Mouse (Mus musculus): ENCODE measurements around the gene AI481877. TPM values are rescaled to one million over a fixed set of nuclear protein-coding genes. Genes with fewer than 3 reads are reported as not detected.
A peak's percentile ranks its signal among the peaks of the same experiment; 100 is the strongest.

The AI481877 gene
- total RNA-seq, 4 experiments from 2014 or later = 0.14 TPM; not detected in 3

GRCm38 (mm10) chr4:59125053-59125452 is 13.7 kb downstream of the AI481877 start:
- DNase-seq (ENCODE audit: low spot score in 2 of 2) = no peak

GRCm38 (mm10) chr4:59123557-59123956 is 15.2 kb downstream of the AI481877 start:
- no peak for DNase-seq (ENCODE audit: low spot score in 2 of 2)

- no peak for DNase-seq (ENCODE audit: low spot score in 2 of 2)
Observed at GRCm38 (mm10) chr4:59117644-59118495, 20.9 kb downstream of the AI481877 start.

GRCm38 (mm10) chr4:59108721-59109120 is 30.1 kb downstream of the AI481877 start:
- DNase-seq (ENCODE audit: low spot score in 2 of 2) = no peak

- no peak for DNase-seq (ENCODE audit: low spot score in 2 of 2)
Observed at GRCm38 (mm10) chr4:59107886-59108285, 30.9 kb downstream of the AI481877 start.

GRCm38 (mm10) chr4:59106661-59107060 is 32.1 kb downstream of the AI481877 start:
- no peak for DNase-seq (ENCODE audit: low spot score in 2 of 2)

- DNase-seq (ENCODE audit: low spot score in 2 of 2) = no peak
Observed at GRCm38 (mm10) chr4:59104166-59104565, 34.6 kb downstream of the AI481877 start.

- DNase-seq (ENCODE audit: low spot score in 2 of 2) = peak; percentile 36
Observed at GRCm38 (mm10) chr4:59096393-59096792, 42.4 kb downstream of the AI481877 start.

GRCm38 (mm10) chr4:59089391-59089790 is 49.4 kb downstream of the AI481877 start:
- no peak for DNase-seq (ENCODE audit: low spot score in 2 of 2)

GRCm38 (mm10) chr4:59083430-59083829 is 55.4 kb downstream of the AI481877 start:
- DNase-seq (ENCODE audit: low spot score in 2 of 2) = no peak

GRCm38 (mm10) chr4:59069276-59069675 is 69.5 kb downstream of the AI481877 start:
- no peak for DNase-seq (ENCODE audit: low spot score in 2 of 2)

- DNase-seq (ENCODE audit: low spot score in 2 of 2) = no peak
Observed at GRCm38 (mm10) chr4:59062526-59062925, 76.3 kb downstream of the AI481877 start.

- no peak for DNase-seq (ENCODE audit: low spot score in 2 of 2)
Observed at GRCm38 (mm10) chr4:59057929-59058328, 80.9 kb downstream of the AI481877 start.

- no peak for DNase-seq (ENCODE audit: low spot score in 2 of 2)
Observed at GRCm38 (mm10) chr4:59051081-59051480, 87.7 kb downstream of the AI481877 start.

GRCm38 (mm10) chr4:59047222-59047621 is 91.6 kb downstream of the AI481877 start:
- DNase-seq (ENCODE audit: low spot score in 2 of 2) = no peak

- DNase-seq (ENCODE audit: low spot score in 2 of 2) = no peak
Observed at GRCm38 (mm10) chr4:59043891-59044290, 94.9 kb downstream of the AI481877 start.

- DNase-seq (ENCODE audit: low spot score in 2 of 2) = no peak
Observed at GRCm38 (mm10) chr4:59043074-59043473, 95.7 kb downstream of the AI481877 start.

GRCm38 (mm10) chr4:59040397-59041287 is 98.1 kb downstream of the AI481877 start:
- no peak for DNase-seq (ENCODE audit: low spot score in 2 of 2)

- DNase-seq (ENCODE audit: low spot score in 2 of 2) = no peak
Observed at GRCm38 (mm10) chr4:59037525-59037924, 101.3 kb downstream of the AI481877 start.

GRCm38 (mm10) chr4:59036490-59037127 is 102.2 kb downstream of the AI481877 start:
- peak; percentile 37 to 43 for DNase-seq (ENCODE audit: low spot score in 2 of 2)

GRCm38 (mm10) chr4:59035786-59036350 is 102.9 kb downstream of the AI481877 start:
- no peak for DNase-seq (ENCODE audit: low spot score in 2 of 2)
